Mouse (Mus musculus): ENCODE measurements around the gene Gga3.
A peak's percentile ranks its signal among the peaks of the same experiment; 100 is the strongest.

GRCm38 (mm10) chr11:115564064-115564809 is 39.6 kb downstream of the Gga3 start, which contains the start of gene Nup85:
- TF ChIP-seq CTCF (IDR thresholded peaks at IDR 0.05; ENCODE audit: low read depth) (0 out of 2 replicates have a peak, but pooled peaks have one; percentile 5), EP300 (IDR thresholded peaks at IDR 0.05; ENCODE audit: low read depth) (peak; percentile 83)

Measured in liver, embryonic 14.5 days (tissue).